Mouse (Mus musculus): Measurements from ENCODE around the gene BC055324.

The BC055324 gene

GRCm38 (mm10) chr1:163953396-163953795, 41.2 kb downstream of the BC055324 start:
- no peak for DNase-seq (ENCODE audit: low read depth, low spot score)

GRCm38 (mm10) chr1:163942056-163942455, 52.5 kb downstream of the BC055324 start:
- peak; percentile 45 for DNase-seq (ENCODE audit: low read depth, low spot score)

- no peak for DNase-seq (ENCODE audit: low read depth, low spot score)
Measured at GRCm38 (mm10) chr1:163934591-163934990, 60.0 kb downstream of the BC055324 start.

GRCm38 (mm10) chr1:163931801-163932200, 62.8 kb downstream of the BC055324 start:
- DNase-seq (ENCODE audit: low read depth, low spot score), result no peak

- DNase-seq (ENCODE audit: low read depth, low spot score), result peak; percentile 32
Measured at GRCm38 (mm10) chr1:163930458-163930794, 64.2 kb downstream of the BC055324 start.

- peak; percentile 90 for DNase-seq (ENCODE audit: low read depth, low spot score)
Measured at GRCm38 (mm10) chr1:163929636-163930457, 64.7 kb downstream of the BC055324 start.

GRCm38 (mm10) chr1:163928846-163929245, 65.8 kb downstream of the BC055324 start, which contains the start of gene Scyl3:
Gene Scyl3, plus strand, starts transcription at chr1:163929100.
- no peak for DNase-seq (ENCODE audit: low read depth, low spot score)

GRCm38 (mm10) chr1:163924093-163924492, 70.5 kb downstream of the BC055324 start:
- DNase-seq (ENCODE audit: low read depth, low spot score), result no peak

- DNase-seq (ENCODE audit: low read depth, low spot score), result no peak
Measured at GRCm38 (mm10) chr1:163917349-163918160, 77.0 kb downstream of the BC055324 start.

- no peak for DNase-seq (ENCODE audit: low read depth, low spot score)
Measured at GRCm38 (mm10) chr1:163911981-163912380, 82.6 kb downstream of the BC055324 start.

GRCm38 (mm10) chr1:163910785-163911184, 83.8 kb downstream of the BC055324 start:
- DNase-seq (ENCODE audit: low read depth, low spot score), result no peak

- DNase-seq (ENCODE audit: low read depth, low spot score), result peak; percentile 75
Measured at GRCm38 (mm10) chr1:163910343-163910742, 84.3 kb downstream of the BC055324 start.

GRCm38 (mm10) chr1:163908389-163908788, 86.2 kb downstream of the BC055324 start:
- DNase-seq (ENCODE audit: low read depth, low spot score), result no peak

- DNase-seq (ENCODE audit: low read depth, low spot score), result no peak
Measured at GRCm38 (mm10) chr1:163907007-163907811, 87.4 kb downstream of the BC055324 start.

- no peak for DNase-seq (ENCODE audit: low read depth, low spot score)
Measured at GRCm38 (mm10) chr1:163903411-163903810, 91.2 kb downstream of the BC055324 start.

- no peak for DNase-seq (ENCODE audit: low read depth, low spot score)
Measured at GRCm38 (mm10) chr1:163900168-163900567, 94.4 kb downstream of the BC055324 start.

GRCm38 (mm10) chr1:163899575-163899974, 95.0 kb downstream of the BC055324 start:
- DNase-seq (ENCODE audit: low read depth, low spot score), result no peak

- DNase-seq (ENCODE audit: low read depth, low spot score), result no peak
Measured at GRCm38 (mm10) chr1:163898291-163898764, 96.3 kb downstream of the BC055324 start.
